Mouse (Mus musculus): ENCODE results near the gene Camsap3. TPM values are rescaled to one million over a fixed set of nuclear protein-coding genes. Genes with fewer than 3 reads are reported as not detected.

Gene Camsap3
- polyA plus RNA-seq, 1 experiment: 0.19 TPM

GRCm38 (mm10) chr8:3645804-3646203 lies 58.7 kb downstream of the Camsap3 start:
- Histone ChIP-seq H3K79me3 (ENCODE audit: low read depth) (no peaks in the 10 kb centered on the region), H3K4me3 (ENCODE audit: insufficient read depth, poor library complexity, severe bottlenecking) (no peak overlapping the region), H3ac (ENCODE audit: control insufficient read depth, insufficient read length, low read depth) (no peak overlapping the region), H3K27me3 (ENCODE audit: control insufficient read depth, insufficient read depth, insufficient read length) (peaks cover 12% of the 10 kb centered on the region), H3K79me2 (ENCODE audit: control insufficient read depth, insufficient read depth) (no peaks in the 10 kb centered on the region), H3K36me3 (ENCODE audit: control insufficient read depth, insufficient read depth) (no peaks in the 10 kb centered on the region)
- TF ChIP-seq USF1 (IDR thresholded peaks at IDR 0.05; ENCODE audit: low read depth): no peak
- no peak for TF ChIP-seq MYOD1 (IDR thresholded peaks at IDR 0.05; ENCODE audit: control insufficient read depth, insufficient read length, low read depth)
- TF ChIP-seq CEBPB (IDR thresholded peaks at IDR 0.05; ENCODE audit: low read depth): no peak
- TF ChIP-seq MYOG (IDR thresholded peaks at IDR 0.05; ENCODE audit: control insufficient read depth, extremely low read depth, insufficient read length): no peak
- no peak for TF ChIP-seq MAX (IDR thresholded peaks at IDR 0.05)
- no peak for TF ChIP-seq CTCF (IDR thresholded peaks at IDR 0.05; ENCODE audit: control insufficient read depth, insufficient read depth, insufficient read length)

GRCm38 (mm10) chr8:3646824-3647531 lies 59.9 kb downstream of the Camsap3 start:
- H3K79me3 ChIP-seq (ENCODE audit: low read depth): no peaks in the 10 kb centered on the region
- H3K36me3 ChIP-seq (ENCODE audit: control insufficient read depth, insufficient read depth): no peaks in the 10 kb centered on the region
- no peak overlapping the region for H3ac ChIP-seq (ENCODE audit: control insufficient read depth, insufficient read length, low read depth)
- no peak overlapping the region for H3K4me3 ChIP-seq (ENCODE audit: insufficient read depth, poor library complexity, severe bottlenecking)
- TF ChIP-seq MAX (IDR thresholded peaks at IDR 0.05) (no peak), USF1 (IDR thresholded peaks at IDR 0.05; ENCODE audit: low read depth) (no peak), CEBPB (IDR thresholded peaks at IDR 0.05; ENCODE audit: low read depth) (no peak), MYOG (IDR thresholded peaks at IDR 0.05; ENCODE audit: control insufficient read depth, extremely low read depth, insufficient read length) (no peak), MYOD1 (IDR thresholded peaks at IDR 0.05; ENCODE audit: control insufficient read depth, insufficient read length, low read depth) (no peak), CTCF (IDR thresholded peaks at IDR 0.05; ENCODE audit: control insufficient read depth, insufficient read depth, insufficient read length) (no peak), FOSL1 (IDR thresholded peaks at IDR 0.05; ENCODE audit: insufficient read depth, low read length, poor library complexity, severe bottlenecking) (no peak)
- H3K27me3 ChIP-seq (ENCODE audit: control insufficient read depth, insufficient read depth, insufficient read length): peaks cover 16% of the 10 kb centered on the region
- no peaks in the 10 kb centered on the region for H3K79me2 ChIP-seq (ENCODE audit: control insufficient read depth, insufficient read depth)

- peaks cover 22% of the 10 kb centered on the region for H3K27me3 ChIP-seq (ENCODE audit: control insufficient read depth, insufficient read depth, insufficient read length)
- TF ChIP-seq USF1 (IDR thresholded peaks at IDR 0.05; ENCODE audit: low read depth) (no peak), MYOG (IDR thresholded peaks at IDR 0.05; ENCODE audit: control insufficient read depth, extremely low read depth, insufficient read length) (no peak)
- H3K4me3 ChIP-seq (ENCODE audit: insufficient read depth, poor library complexity, severe bottlenecking): no peak overlapping the region
- H3K79me2 ChIP-seq (ENCODE audit: control insufficient read depth, insufficient read depth): no peaks in the 10 kb centered on the region
- H3K79me3 ChIP-seq (ENCODE audit: low read depth): no peaks in the 10 kb centered on the region
- no peaks in the 10 kb centered on the region for H3K36me3 ChIP-seq (ENCODE audit: control insufficient read depth, insufficient read depth)
- H3ac ChIP-seq (ENCODE audit: control insufficient read depth, insufficient read length, low read depth): no peak overlapping the region
Observed at GRCm38 (mm10) chr8:3647561-3647960, 60.5 kb downstream of the Camsap3 start.

GRCm38 (mm10) chr8:3648268-3648667 lies 61.2 kb downstream of the Camsap3 start:
- Histone ChIP-seq H3ac (ENCODE audit: control insufficient read depth, insufficient read length, low read depth) (no peak overlapping the region), H3K79me2 (ENCODE audit: control insufficient read depth, insufficient read depth) (no peaks in the 10 kb centered on the region), H3K4me3 (ENCODE audit: insufficient read depth, poor library complexity, severe bottlenecking) (no peak overlapping the region), H3K27me3 (ENCODE audit: control insufficient read depth, insufficient read depth, insufficient read length) (peaks cover 22% of the 10 kb centered on the region), H3K79me3 (ENCODE audit: low read depth) (no peaks in the 10 kb centered on the region), H3K36me3 (ENCODE audit: control insufficient read depth, insufficient read depth) (no peaks in the 10 kb centered on the region)
- TF ChIP-seq MAX (IDR thresholded peaks at IDR 0.05) (no peak), MYOG (IDR thresholded peaks at IDR 0.05; ENCODE audit: control insufficient read depth, extremely low read depth, insufficient read length) (no peak), CTCF (IDR thresholded peaks at IDR 0.05; ENCODE audit: control insufficient read depth, insufficient read depth, insufficient read length) (no peak), MYOD1 (IDR thresholded peaks at IDR 0.05; ENCODE audit: control insufficient read depth, insufficient read length, low read depth) (no peak), FOSL1 (IDR thresholded peaks at IDR 0.05; ENCODE audit: insufficient read depth, low read length, poor library complexity, severe bottlenecking) (no peak), CEBPB (IDR thresholded peaks at IDR 0.05; ENCODE audit: low read depth) (no peak), USF1 (IDR thresholded peaks at IDR 0.05; ENCODE audit: low read depth) (no peak)

- peaks cover 22% of the 10 kb centered on the region for H3K27me3 ChIP-seq (ENCODE audit: control insufficient read depth, insufficient read depth, insufficient read length)
- no peaks in the 10 kb centered on the region for H3K36me3 ChIP-seq (ENCODE audit: control insufficient read depth, insufficient read depth)
- no peak overlapping the region for H3K4me3 ChIP-seq (ENCODE audit: insufficient read depth, poor library complexity, severe bottlenecking)
- H3K79me3 ChIP-seq (ENCODE audit: low read depth): no peaks in the 10 kb centered on the region
- H3ac ChIP-seq (ENCODE audit: control insufficient read depth, insufficient read length, low read depth): no peak overlapping the region
- no peak for TF ChIP-seq CTCF (IDR thresholded peaks at IDR 0.05; ENCODE audit: control insufficient read depth, insufficient read depth, insufficient read length)
- no peak for TF ChIP-seq MAX (IDR thresholded peaks at IDR 0.05)
- TF ChIP-seq CEBPB (IDR thresholded peaks at IDR 0.05; ENCODE audit: low read depth): no peak
- no peak for TF ChIP-seq MYOG (IDR thresholded peaks at IDR 0.05; ENCODE audit: control insufficient read depth, extremely low read depth, insufficient read length)
- TF ChIP-seq USF1 (IDR thresholded peaks at IDR 0.05; ENCODE audit: low read depth): no peak
- TF ChIP-seq MYOD1 (IDR thresholded peaks at IDR 0.05; ENCODE audit: control insufficient read depth, insufficient read length, low read depth): no peak
- no peak for TF ChIP-seq FOSL1 (IDR thresholded peaks at IDR 0.05; ENCODE audit: insufficient read depth, low read length, poor library complexity, severe bottlenecking)
- H3K79me2 ChIP-seq (ENCODE audit: control insufficient read depth, insufficient read depth): no peaks in the 10 kb centered on the region
Observed at GRCm38 (mm10) chr8:3648990-3649389, 61.9 kb downstream of the Camsap3 start.

GRCm38 (mm10) chr8:3652845-3653244 lies 65.8 kb downstream of the Camsap3 start:
- TF ChIP-seq USF1 (IDR thresholded peaks at IDR 0.05; ENCODE audit: low read depth) (no peak), MAX (IDR thresholded peaks at IDR 0.05) (no peak), MYOD1 (IDR thresholded peaks at IDR 0.05; ENCODE audit: control insufficient read depth, insufficient read length, low read depth) (no peak), MYOG (IDR thresholded peaks at IDR 0.05; ENCODE audit: control insufficient read depth, extremely low read depth, insufficient read length) (no peak), FOSL1 (IDR thresholded peaks at IDR 0.05; ENCODE audit: insufficient read depth, low read length, poor library complexity, severe bottlenecking) (no peak), CEBPB (IDR thresholded peaks at IDR 0.05; ENCODE audit: low read depth) (no peak), CTCF (IDR thresholded peaks at IDR 0.05; ENCODE audit: control insufficient read depth, insufficient read depth, insufficient read length) (no peak)

More at GRCm38 (mm10) chr8:3652845-3653244, 65.8 kb downstream of the Camsap3 start:
- H3K36me3 ChIP-seq (ENCODE audit: control insufficient read depth, insufficient read depth): no peaks in the 10 kb centered on the region
- no peak overlapping the region for H3K4me3 ChIP-seq (ENCODE audit: insufficient read depth, poor library complexity, severe bottlenecking)
- no peaks in the 10 kb centered on the region for H3K79me2 ChIP-seq (ENCODE audit: control insufficient read depth, insufficient read depth)
- H3K79me3 ChIP-seq (ENCODE audit: low read depth): no peaks in the 10 kb centered on the region
- no peak overlapping the region for H3ac ChIP-seq (ENCODE audit: control insufficient read depth, insufficient read length, low read depth)
- peaks cover 41% of the 10 kb centered on the region for H3K27me3 ChIP-seq (ENCODE audit: control insufficient read depth, insufficient read depth, insufficient read length)
